Mouse (Mus musculus) intestine, embryonic 14.5 days (tissue): ENCODE measurements at regions not wholly inside any gene's neighbourhood (a gene's known extent, or its start where the extent isn't known, plus 50 kb on each side); places are given as distances from the start of the nearest gene placed in this dataset.

Experiments used
- ATAC-seq: fragments of 200-750 bp; cut with Nextera tagmentation; replicated peaks from 2 replicates; pipeline ENCODE4 v1.8.0; 2017; ENCODE audit warnings: low read depth, moderate number of reproducible peaks, moderate TSS enrichment, moderate library complexity; ENCODE audit not compliant: low FRiP score, low TSS enrichment
- DNase-seq: peaks from one replicate; pipeline ENCODE4 v3.0.0-alpha.2; 2018; ENCODE audit warnings: low spot score
- H3K27ac ChIP-seq: fragments of 300-500 bp; sonication (generic); 2 replicates; pipeline ENCODE4 v1.5.1; 2014; ENCODE audit warnings: low read depth, mild to moderate bottlenecking, control low read depth
- H3K27me3 ChIP-seq: fragments of 300-500 bp; sonication (generic); replicated peaks from 2 replicates; pipeline ENCODE4 v1.6.1; 2014; ENCODE audit warnings: low read length, control low read depth; ENCODE audit not compliant: control insufficient read depth, insufficient read depth
- H3K36me3 ChIP-seq: fragments of 300-500 bp; sonication (generic); 2 replicates; pipeline ENCODE4 v1.6.1; 2014; ENCODE audit warnings: low read length, control low read depth; ENCODE audit not compliant: control insufficient read depth, insufficient read depth
- H3K4me1 ChIP-seq: fragments of 300-500 bp; sonication (generic); replicated peaks from 2 replicates; pipeline ENCODE4 v1.6.1; 2014; ENCODE audit warnings: low read length, control low read depth, mixed read lengths; ENCODE audit not compliant: control insufficient read depth, insufficient read depth
- H3K4me2 ChIP-seq: fragments of 300-500 bp; sonication (generic); 2 replicates; pipeline ENCODE4 v1.6.1; 2014; ENCODE audit warnings: low read length
- H3K4me3 ChIP-seq: fragments of 300-500 bp; sonication (generic); 2 replicates; pipeline ENCODE4 v1.5.1; 2014; ENCODE audit warnings: low read depth, low read length, control low read depth, mixed read lengths
- H3K9ac ChIP-seq: fragments of 300-500 bp; sonication (generic); 2 replicates; pipeline ENCODE4 v1.6.1; 2014; ENCODE audit warnings: mild to moderate bottlenecking, low read length
- H3K9me3 ChIP-seq: fragments of 300-500 bp; sonication (generic); 2 replicates; pipeline ENCODE4 v1.6.1; 2016; ENCODE audit warnings: low read length, control low read depth; ENCODE audit not compliant: control insufficient read depth
- WGBS: fragments of 180-500 bp; shearing (Covaris S2); extraction: QIAGEN DNeasy Blood & Tissue Kit; methylation state at CpG from one replicate; pipeline ENCODE4 v1.1.7; 2014; 5-methylcytosine and 5-hydroxymethylcytosine counted together

DNA sequence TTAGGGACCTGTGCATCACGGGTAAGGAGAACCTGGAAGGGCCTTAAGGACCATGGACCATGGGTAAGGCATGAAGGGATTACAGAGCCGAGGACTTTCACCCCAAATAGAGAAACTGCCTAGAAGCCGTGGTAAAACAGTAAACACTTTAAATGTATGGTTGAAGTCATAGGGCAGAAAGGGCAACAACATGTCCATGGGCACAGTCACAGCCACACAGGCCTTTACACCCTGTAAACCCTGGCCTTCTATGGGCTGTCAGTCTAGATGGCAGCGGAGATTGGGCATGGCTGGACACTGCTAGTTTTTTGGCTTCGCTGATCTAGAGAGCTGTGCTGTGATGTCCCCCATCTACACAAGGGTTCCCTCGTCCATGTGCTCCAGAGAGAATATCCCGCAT, 127.4 kb downstream of the Tex29 start:
- WGBS, result 89% methylated on average over 7 of the region's 7 CpGs
- H3K4me1 ChIP-seq, result no peaks in the 10 kb centered on the region
- no peaks in the 10 kb centered on the region for H3K9me3 ChIP-seq
- no peak overlapping the region for H3K4me2 ChIP-seq
- H3K27ac ChIP-seq, result no peak overlapping the region
- no peaks in the 10 kb centered on the region for H3K27me3 ChIP-seq
- no peak for DNase-seq
- H3K36me3 ChIP-seq, result no peaks in the 10 kb centered on the region
- no peak for ATAC-seq
- H3K9ac ChIP-seq, result no peak overlapping the region
- no peak overlapping the region for H3K4me3 ChIP-seq

DNA sequence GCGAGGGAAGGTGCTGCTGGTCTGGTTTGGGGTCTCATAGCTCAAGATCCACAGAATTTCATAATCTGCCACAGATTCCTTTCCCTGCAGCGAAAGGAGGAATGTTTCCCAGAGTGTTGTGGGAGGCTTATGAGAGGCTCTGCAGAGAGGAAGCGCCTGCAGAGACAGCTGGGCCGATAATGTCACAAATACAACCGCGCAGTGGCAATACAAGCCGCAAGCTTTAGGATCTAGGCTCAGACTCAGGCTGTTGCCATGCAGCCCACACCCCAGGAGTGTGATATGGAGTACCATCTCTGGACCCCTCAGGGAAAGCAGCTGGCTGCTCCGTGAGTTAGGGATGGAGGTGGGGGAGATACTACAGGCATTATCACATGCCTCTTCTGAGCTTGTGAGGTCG, 130.2 kb downstream of the Tex29 start:
- H3K36me3 ChIP-seq, result no peaks in the 10 kb centered on the region
- H3K4me2 ChIP-seq, result no peak overlapping the region
- no peak overlapping the region for H3K27ac ChIP-seq
- H3K27me3 ChIP-seq, result no peaks in the 10 kb centered on the region
- DNase-seq, result no peak
- WGBS, result 85% methylated on average over 9 of the region's 9 CpGs
- H3K4me3 ChIP-seq, result no peak overlapping the region
- no peaks in the 10 kb centered on the region for H3K4me1 ChIP-seq
- H3K9ac ChIP-seq, result no peak overlapping the region
- no peak for ATAC-seq
- H3K9me3 ChIP-seq, result no peaks in the 10 kb centered on the region

DNA sequence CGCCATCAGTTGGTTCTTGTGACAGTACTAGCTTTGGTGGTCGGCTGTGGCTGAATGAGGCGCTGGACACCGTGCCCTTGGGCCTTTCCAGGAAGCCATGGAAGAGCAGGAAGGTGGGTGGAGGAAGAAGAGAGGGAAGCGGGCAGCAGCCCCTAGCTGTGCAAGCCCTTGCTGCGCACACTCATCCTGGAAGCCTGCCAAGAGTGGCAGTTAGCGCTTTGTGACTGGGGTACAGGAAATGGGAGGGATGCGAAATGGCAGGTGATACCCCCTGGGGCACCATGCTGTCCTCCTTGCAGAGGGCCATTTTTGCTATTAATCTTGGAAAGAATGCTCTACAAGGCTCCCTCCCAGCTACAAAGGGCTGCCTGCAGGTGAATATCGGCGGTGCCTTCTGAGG, 133.2 kb downstream of the Tex29 start:
- Histone ChIP-seq H3K36me3 (no peaks in the 10 kb centered on the region), H3K27ac (no peak overlapping the region), H3K4me2 (no peak overlapping the region), H3K9me3 (no peaks in the 10 kb centered on the region), H3K9ac (no peak overlapping the region), H3K27me3 (no peaks in the 10 kb centered on the region), H3K4me3 (no peak overlapping the region), H3K4me1 (no peaks in the 10 kb centered on the region)
- 59% methylated on average over 10 of the region's 10 CpGs for WGBS
- ATAC-seq (no peak), DNase-seq (no peak)

- Histone ChIP-seq H3K4me1 (no peaks in the 10 kb centered on the region), H3K27me3 (no peaks in the 10 kb centered on the region), H3K27ac (no peak overlapping the region), H3K4me2 (no peak overlapping the region), H3K4me3 (no peak overlapping the region), H3K9ac (no peak overlapping the region), H3K9me3 (no peaks in the 10 kb centered on the region), H3K36me3 (no peaks in the 10 kb centered on the region)
- peak; percentile 53 for ATAC-seq
- 63% methylated on average over 9 of the region's 9 CpGs for WGBS
- no peak for DNase-seq
These were observed 136.8 kb downstream of the Tex29 start for GRCm38 (mm10) chr8:11977121-11977520.

- H3K36me3 ChIP-seq, result no peaks in the 10 kb centered on the region
These were observed 138.8 kb downstream of the Tex29 start for GRCm38 (mm10) chr8:11979056-11979455.

GRCm38 (mm10) chr8:11981458-11981857, 141.2 kb downstream of the Tex29 start:
- DNase-seq, result no peak
- Histone ChIP-seq H3K4me3 (no peak overlapping the region), H3K4me1 (no peaks in the 10 kb centered on the region), H3K9me3 (no peaks in the 10 kb centered on the region), H3K4me2 (no peak overlapping the region), H3K27me3 (no peaks in the 10 kb centered on the region), H3K36me3 (no peaks in the 10 kb centered on the region), H3K27ac (no peak overlapping the region), H3K9ac (no peak overlapping the region)
- ATAC-seq, result no peak
- WGBS, result 74% methylated on average over 2 of the region's 2 CpGs

More at GRCm38 (mm10) chr8:11979056-11979455, 138.8 kb downstream of the Tex29 start:
- Histone ChIP-seq H3K27ac (no peak overlapping the region), H3K4me2 (no peak overlapping the region), H3K4me3 (no peak overlapping the region), H3K9ac (no peak overlapping the region), H3K27me3 (no peaks in the 10 kb centered on the region), H3K9me3 (no peaks in the 10 kb centered on the region), H3K4me1 (no peaks in the 10 kb centered on the region)
- ATAC-seq (no peak), DNase-seq (no peak)
- 75% methylated on average over 1 of the region's 1 CpGs for WGBS

GRCm38 (mm10) chr8:11990024-11990423, 149.8 kb downstream of the Tex29 start:
- Histone ChIP-seq H3K4me2 (no peak overlapping the region), H3K36me3 (no peaks in the 10 kb centered on the region), H3K4me3 (no peak overlapping the region), H3K27ac (no peak overlapping the region), H3K4me1 (no peaks in the 10 kb centered on the region), H3K9me3 (no peaks in the 10 kb centered on the region), H3K27me3 (no peaks in the 10 kb centered on the region), H3K9ac (no peak overlapping the region)
- 73% methylated on average over 20 of the region's 20 CpGs for WGBS
- DNase-seq (no peak), ATAC-seq (no peak)

DNA sequence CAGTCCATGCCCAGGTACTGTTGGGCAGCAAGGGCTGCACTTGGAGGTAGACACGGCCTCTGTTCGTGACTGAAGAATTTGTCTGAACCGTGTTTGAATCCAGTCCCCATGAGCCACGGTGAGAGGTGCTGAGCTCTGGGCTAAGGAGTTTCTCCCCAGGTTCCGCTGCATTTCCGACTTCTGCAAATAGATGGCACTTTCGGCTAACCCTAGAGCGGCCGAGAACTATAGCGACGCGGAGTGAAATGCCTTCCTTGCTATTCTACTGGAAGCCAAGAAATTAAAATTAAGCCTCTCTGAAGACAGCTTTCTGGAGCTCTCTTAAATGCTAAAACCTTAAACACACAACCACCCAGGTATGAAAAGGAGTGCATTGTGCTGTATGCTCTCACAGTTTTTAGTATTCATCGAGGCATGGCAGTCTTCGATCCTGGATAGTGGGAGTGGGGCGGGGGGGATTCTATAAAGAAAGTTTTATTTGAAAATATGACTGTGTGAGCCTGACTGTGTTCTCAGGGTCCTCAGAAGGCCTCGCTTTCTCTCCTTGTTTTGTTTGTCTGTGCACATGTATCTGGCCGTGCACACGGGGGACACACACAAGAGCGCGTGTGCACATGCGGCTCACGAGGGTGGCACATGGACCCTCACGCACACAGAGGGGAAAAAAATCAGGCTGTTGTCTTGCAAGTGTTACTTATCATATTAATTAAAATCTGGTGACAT, 159.6 kb downstream of the Tex29 start:
- Histone ChIP-seq H3K4me1 (no peaks in the 10 kb centered on the region), H3K27ac (no peak overlapping the region), H3K9me3 (no peaks in the 10 kb centered on the region), H3K36me3 (no peaks in the 10 kb centered on the region), H3K4me3 (no peak overlapping the region), H3K4me2 (no peak overlapping the region), H3K9ac (no peak overlapping the region), H3K27me3 (peaks cover 23% of the 10 kb centered on the region)
- ATAC-seq (no peak), DNase-seq (peak; percentile 80)
- 35% methylated on average over 23 of the region's 23 CpGs for WGBS

DNA sequence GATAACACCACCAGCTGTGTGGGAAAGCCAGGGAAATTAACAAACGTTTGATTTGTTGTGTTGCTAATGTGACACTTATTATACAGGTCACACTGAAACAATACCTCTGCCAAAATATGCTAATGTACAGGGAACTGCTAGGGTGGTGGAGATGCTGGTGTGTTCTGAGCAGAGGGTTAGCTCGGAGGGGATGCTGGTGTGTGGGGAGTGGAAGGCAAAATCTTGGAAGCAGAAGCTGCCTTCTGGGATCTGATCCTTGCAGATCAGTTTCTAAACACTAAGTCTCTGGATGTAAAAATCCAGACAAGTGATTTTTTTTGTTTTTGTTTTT, 160.2 kb downstream of the Tex29 start:
- Histone ChIP-seq H3K9ac (no peak overlapping the region), H3K27ac (no peak overlapping the region), H3K4me3 (no peak overlapping the region), H3K4me2 (no peak overlapping the region), H3K4me1 (no peaks in the 10 kb centered on the region), H3K9me3 (no peaks in the 10 kb centered on the region), H3K27me3 (peaks cover 23% of the 10 kb centered on the region), H3K36me3 (no peaks in the 10 kb centered on the region)
- ATAC-seq (no peak), DNase-seq (no peak)
- WGBS, result 36% methylated on average over 2 of the region's 2 CpGs
